Mouse (Mus musculus) MEL (cell line): ENCODE results near the gene Lin54.

Source experiments
- GATA1 ChIP-seq: IDR thresholded peaks from 2 replicates; pipeline ENCODE4 v1.6.1; 2011; ENCODE audit warnings: low read depth, low read length, improper control_type of control experiment
- RAD21 ChIP-seq: IDR thresholded peaks from 2 replicates; pipeline ENCODE4 v1.6.1; 2011; ENCODE audit warnings: mild to moderate bottlenecking, low read depth, low read length, improper control_type of control experiment

DNA sequence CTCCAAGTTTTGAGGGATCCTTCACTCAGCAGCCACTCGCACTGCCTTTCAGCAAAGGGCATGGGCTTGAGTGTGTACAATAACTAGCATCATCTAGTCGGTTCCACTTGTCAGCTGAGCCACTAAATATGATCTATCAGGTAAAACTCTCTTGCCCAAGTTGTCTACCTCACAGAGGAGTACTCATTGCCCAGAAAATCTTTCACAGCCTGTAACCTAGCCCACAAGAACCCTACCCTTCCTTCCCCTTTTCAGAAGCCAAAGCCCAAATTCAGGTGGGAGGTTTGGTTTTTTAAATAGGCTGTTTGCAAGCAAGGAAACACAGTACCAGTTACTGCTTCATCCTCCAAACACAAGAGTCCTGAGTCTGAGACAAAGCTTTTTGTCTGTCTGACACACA lies 13.3 kb downstream of the Lin54 start:
- TF ChIP-seq GATA1 = no peak
- TF ChIP-seq RAD21 = no peak
